Mouse (Mus musculus): ENCODE results near the gene Mgst3.
A peak's percentile ranks its signal among the peaks of the same experiment; 100 is the strongest.

Gene Mgst3

GRCm38 (mm10) chr1:167393683-167394492 is at the start of gene Mgst3:
TSS of gene Mgst3 (minus strand) at chr1:167393841.
- peak; percentile 88 to 93 for DNase-seq (ENCODE audit: low spot score in 2 of 2)

- DNase-seq (ENCODE audit: low spot score in 2 of 2), result peak in 1 of 2 experiments; percentile 8
Observed at GRCm38 (mm10) chr1:167438231-167438885, 44.7 kb upstream of the Mgst3 start.

GRCm38 (mm10) chr1:167437091-167437490 is 43.5 kb upstream of the Mgst3 start:
- DNase-seq (ENCODE audit: low spot score in 2 of 2), result no peak

GRCm38 (mm10) chr1:167436186-167436975 is 42.7 kb upstream of the Mgst3 start:
- peak in 1 of 2 experiments; percentile 40 for DNase-seq (ENCODE audit: low spot score in 2 of 2)

- DNase-seq (ENCODE audit: low spot score in 2 of 2), result peak in 1 of 2 experiments; percentile 13
Observed at GRCm38 (mm10) chr1:167434931-167435330, 41.3 kb upstream of the Mgst3 start.

- DNase-seq (ENCODE audit: low spot score in 2 of 2), result peak in 1 of 2 experiments; percentile 19
Observed at GRCm38 (mm10) chr1:167430976-167431676, 37.5 kb upstream of the Mgst3 start.

- DNase-seq (ENCODE audit: low spot score in 2 of 2), result no peak
Observed at GRCm38 (mm10) chr1:167426681-167427080, 33.0 kb upstream of the Mgst3 start.

GRCm38 (mm10) chr1:167425572-167425971 is 31.9 kb upstream of the Mgst3 start:
- peak in 1 of 2 experiments; percentile 30 for DNase-seq (ENCODE audit: low spot score in 2 of 2)

- no peak for DNase-seq (ENCODE audit: low spot score in 2 of 2)
Observed at GRCm38 (mm10) chr1:167422501-167423240, 29.0 kb upstream of the Mgst3 start.

GRCm38 (mm10) chr1:167414846-167415245 is 21.2 kb upstream of the Mgst3 start:
- peak; percentile 48 to 73 for DNase-seq (ENCODE audit: low spot score in 2 of 2)

GRCm38 (mm10) chr1:167411991-167412715 is 18.5 kb upstream of the Mgst3 start:
- no peak for DNase-seq (ENCODE audit: low spot score in 2 of 2)

- no peak for DNase-seq (ENCODE audit: low spot score in 2 of 2)
Observed at GRCm38 (mm10) chr1:167409601-167410000, 16.0 kb upstream of the Mgst3 start.

GRCm38 (mm10) chr1:167405237-167405636 is 11.6 kb upstream of the Mgst3 start:
- no peak for DNase-seq (ENCODE audit: low spot score in 2 of 2)

- DNase-seq (ENCODE audit: low spot score in 2 of 2), result no peak
Observed at GRCm38 (mm10) chr1:167393281-167393680, 360 bp downstream of the Mgst3 start.

- no peak for DNase-seq (ENCODE audit: low spot score in 2 of 2)
Observed at GRCm38 (mm10) chr1:167392687-167393086, 954 bp downstream of the Mgst3 start.

GRCm38 (mm10) chr1:167392031-167392640 is 1.5 kb downstream of the Mgst3 start:
- DNase-seq (ENCODE audit: low spot score in 2 of 2), result no peak

- DNase-seq (ENCODE audit: low spot score in 2 of 2), result no peak
Observed at GRCm38 (mm10) chr1:167391241-167391640, 2.4 kb downstream of the Mgst3 start.

GRCm38 (mm10) chr1:167390381-167390780 is 3.3 kb downstream of the Mgst3 start:
- no peak for DNase-seq (ENCODE audit: low spot score in 2 of 2)

- DNase-seq (ENCODE audit: low spot score in 2 of 2), result no peak
Observed at GRCm38 (mm10) chr1:167389584-167389983, 4.1 kb downstream of the Mgst3 start.

GRCm38 (mm10) chr1:167388571-167388970 is 5.1 kb downstream of the Mgst3 start:
- no peak for DNase-seq (ENCODE audit: low spot score in 2 of 2)
